Mouse (Mus musculus): ENCODE data around the gene Rnf217.

DNA sequence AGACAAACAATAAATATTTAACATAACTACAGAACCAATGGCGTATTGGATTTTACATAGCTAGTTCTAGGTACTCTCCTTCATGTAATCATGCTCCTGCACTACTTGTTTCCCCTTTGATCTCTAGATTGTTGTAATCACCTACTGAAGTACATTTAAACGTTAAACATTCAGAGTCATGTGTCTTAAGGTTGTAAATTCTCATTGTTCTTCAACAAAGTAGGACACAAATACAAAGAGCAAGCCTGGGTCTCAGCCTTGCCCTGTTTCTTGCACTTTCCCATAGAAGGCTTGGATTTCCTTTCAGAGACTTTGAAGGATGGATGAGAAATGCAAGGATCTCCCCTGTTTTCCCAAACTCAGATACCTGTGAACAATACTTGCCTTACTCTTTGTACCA, 61.8 kb downstream of the Rnf217 start:
- no peak for TF ChIP-seq CTCF (IDR thresholded peaks at IDR 0.05; ENCODE audit: extremely low read depth, insufficient read depth, insufficient read length, insufficient replicate concordance)
- TF ChIP-seq POLR2A (IDR thresholded peaks at IDR 0.05; ENCODE audit: low read depth, low read length): no peak

Measured in spleen, adult 2 months (tissue).